Mouse (Mus musculus) left cerebral cortex, postnatal 4 days (tissue): ENCODE data around the gene Megf6. TPM values are rescaled to one million over a fixed set of nuclear protein-coding genes. Genes with fewer than 3 reads are reported as not detected.

Experiments used
- DNase-seq: peaks from one replicate; pipeline ENCODE4 v3.0.0-alpha.2; 2022
- intact Hi-C: fragments of 180-260 bp; cut with DNase I; formaldehyde crosslinking; loops from one replicate; pipeline ENCODE4 v1.15.1; 2025
- total RNA-seq, 2 experiments: library from RNA; stranded (reverse); gene quantifications; 2 replicates each; pipeline ENCODE4 v1.2.3; 2021

The Megf6 gene
- total RNA-seq, 2 experiments from 2014 or later: 10.4 to 13.7 TPM

- peak; percentile 79 for DNase-seq
- intact Hi-C loops: no loop called here
These were observed 75.8 kb downstream of the Megf6 start for GRCm38 (mm10) chr4:154246115-154247040.

DNA sequence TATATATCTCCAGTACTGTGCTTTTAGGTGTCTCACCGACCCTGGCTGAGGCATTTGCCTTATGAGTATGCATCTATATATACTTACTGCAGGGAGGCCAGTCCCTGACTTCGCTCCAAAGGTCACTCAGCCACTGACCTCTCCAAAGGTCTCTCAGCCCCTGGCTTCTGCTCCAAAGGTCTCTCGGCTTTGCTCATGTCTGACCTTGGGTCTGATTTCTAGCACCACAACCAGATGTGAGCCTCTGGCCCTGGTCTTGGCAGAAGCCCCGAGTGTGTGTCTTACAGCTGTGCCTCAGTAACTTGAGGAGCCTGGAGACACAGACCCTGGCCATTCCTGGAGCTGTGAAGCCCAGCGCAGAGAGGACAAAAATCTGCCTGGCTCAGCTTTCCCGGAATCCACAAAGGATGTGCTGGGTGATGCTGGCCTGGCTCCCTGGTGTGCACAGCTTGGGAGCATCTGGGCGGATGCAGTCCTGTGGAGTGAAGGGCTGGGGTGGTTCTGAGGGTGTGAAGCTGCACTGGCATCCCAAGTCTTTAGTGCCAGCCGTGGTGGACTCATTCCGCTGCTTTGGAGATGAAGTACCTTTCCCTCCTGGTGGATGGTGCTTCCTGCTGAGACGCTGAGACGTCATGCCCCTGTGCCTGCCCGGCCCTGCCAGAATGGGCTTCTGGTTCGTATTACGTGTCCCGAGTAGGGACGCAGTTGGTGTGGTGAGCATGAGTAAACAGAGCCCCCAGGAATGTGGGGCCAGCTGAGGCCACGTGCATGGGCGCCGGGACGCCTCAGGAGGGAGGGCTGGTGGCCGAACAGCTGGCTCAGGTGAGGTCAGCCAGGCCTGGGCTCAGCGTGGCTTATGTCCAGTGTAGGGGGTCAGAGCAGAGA, 76.9 kb downstream of the Megf6 start:
- DNase-seq: no peak
- intact Hi-C loops: no loop called here

- DNase-seq: no peak
- intact Hi-C loops: no loop called here
These were observed 77.7 kb downstream of the Megf6 start for GRCm38 (mm10) chr4:154248092-154248805.

DNA sequence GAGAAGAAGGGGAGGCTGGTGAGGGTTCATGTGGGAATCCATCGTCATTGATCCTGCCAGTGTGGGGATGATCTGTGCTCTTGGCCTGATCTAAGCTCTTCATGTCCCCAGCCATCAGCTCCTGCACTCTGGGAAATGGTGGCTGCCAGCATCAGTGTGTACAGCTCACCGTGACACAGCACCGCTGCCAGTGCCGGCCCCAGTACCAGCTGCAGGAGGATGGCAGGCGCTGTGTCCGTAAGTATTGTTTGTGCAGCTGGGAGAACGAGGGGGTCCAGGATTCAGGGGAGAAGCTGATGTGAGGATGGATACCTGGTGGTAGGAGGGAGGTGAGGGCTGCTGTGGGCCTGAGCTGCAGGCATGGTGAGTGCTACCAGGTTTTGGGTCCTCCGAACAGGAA, 78.8 kb downstream of the Megf6 start:
- no peak for DNase-seq
- intact Hi-C loops: no loop called here

DNA sequence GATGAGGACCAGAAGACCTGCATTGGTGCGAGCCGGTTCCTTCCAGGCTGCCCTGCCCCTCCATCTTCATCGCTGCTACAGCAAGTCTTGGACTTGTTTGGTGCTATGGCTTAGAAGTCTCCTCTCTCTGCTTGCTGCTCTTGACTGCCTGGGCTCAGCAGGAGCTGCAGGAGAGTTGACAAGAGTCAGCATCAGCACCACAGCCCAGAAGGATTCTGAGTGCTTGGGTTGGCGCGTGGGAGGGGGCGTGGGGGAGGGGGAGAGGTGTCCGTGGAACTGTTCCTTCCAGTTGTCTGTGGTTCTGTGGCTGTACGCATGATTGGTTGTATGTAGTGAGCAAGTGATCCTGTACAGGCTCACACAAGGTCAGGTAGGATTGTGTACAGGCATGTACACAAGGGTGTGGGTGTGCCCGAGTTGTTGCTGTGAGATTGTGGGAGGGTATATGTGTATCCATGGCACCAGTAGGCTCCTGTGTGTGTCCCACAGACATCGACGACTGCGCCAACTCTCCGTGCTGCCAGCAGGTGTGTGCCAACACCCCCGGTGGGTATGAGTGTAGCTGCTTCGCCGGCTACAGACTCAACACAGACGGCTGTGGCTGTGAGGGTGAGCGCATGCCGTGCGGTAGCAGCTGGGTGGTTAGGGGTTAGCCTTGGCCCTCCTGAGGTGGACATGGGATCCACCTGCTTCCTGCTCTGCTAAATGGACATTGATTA, 82.2 kb downstream of the Megf6 start:
- intact Hi-C loops: no loop called here
- peak; percentile 68 for DNase-seq

GRCm38 (mm10) chr4:154260755-154261154, 90.2 kb downstream of the Megf6 start:
- intact Hi-C loops: no loop called here
- no peak for DNase-seq

- intact Hi-C loops: no loop called here
These were observed 91.5 kb downstream of the Megf6 start for GRCm38 (mm10) chr4:154262071-154262470.

GRCm38 (mm10) chr4:154267511-154267910, 97.0 kb downstream of the Megf6 start:
- peak; percentile 37 for DNase-seq
- intact Hi-C loops: no loop called here

More at GRCm38 (mm10) chr4:154262071-154262470, 91.5 kb downstream of the Megf6 start:
- no peak for DNase-seq

GRCm38 (mm10) chr4:154269520-154269919, 99.0 kb downstream of the Megf6 start:
- no peak for DNase-seq
- intact Hi-C loops: no loop called here

- peak; percentile 64 for DNase-seq
- intact Hi-C loops: loop anchor here (10.0 kb wide), 1 partner anchor 108 kb away; the partner anchor contains the start of gene Tprgl
These were observed 102.5 kb downstream of the Megf6 start for GRCm38 (mm10) chr4:154273000-154273399.

- no peak for DNase-seq
- intact Hi-C loops: loop anchor here (10.0 kb wide), 1 partner anchor 115 kb away; the partner anchor contains the start of gene Tprgl
These were observed 109.0 kb downstream of the Megf6 start for GRCm38 (mm10) chr4:154279481-154279880.

GRCm38 (mm10) chr4:154283671-154284070, 113.1 kb downstream of the Megf6 start:
- no peak for DNase-seq
- intact Hi-C loops: no loop called here

- intact Hi-C loops: loop anchor here (10.0 kb wide), 1 partner anchor 229 kb away; no protein-coding TSS in a partner anchor
- DNase-seq: no peak
These were observed 123.2 kb downstream of the Megf6 start for GRCm38 (mm10) chr4:154293735-154294201.

GRCm38 (mm10) chr4:154294262-154294731, 123.8 kb downstream of the Megf6 start:
- DNase-seq: no peak
- intact Hi-C loops: loop anchor here (10.0 kb wide), 1 partner anchor 229 kb away; no protein-coding TSS in a partner anchor

GRCm38 (mm10) chr4:154297761-154298160, 127.2 kb downstream of the Megf6 start:
- intact Hi-C loops: loop anchor here (10.0 kb wide), 1 partner anchor 233 kb away; no protein-coding TSS in a partner anchor

DNA sequence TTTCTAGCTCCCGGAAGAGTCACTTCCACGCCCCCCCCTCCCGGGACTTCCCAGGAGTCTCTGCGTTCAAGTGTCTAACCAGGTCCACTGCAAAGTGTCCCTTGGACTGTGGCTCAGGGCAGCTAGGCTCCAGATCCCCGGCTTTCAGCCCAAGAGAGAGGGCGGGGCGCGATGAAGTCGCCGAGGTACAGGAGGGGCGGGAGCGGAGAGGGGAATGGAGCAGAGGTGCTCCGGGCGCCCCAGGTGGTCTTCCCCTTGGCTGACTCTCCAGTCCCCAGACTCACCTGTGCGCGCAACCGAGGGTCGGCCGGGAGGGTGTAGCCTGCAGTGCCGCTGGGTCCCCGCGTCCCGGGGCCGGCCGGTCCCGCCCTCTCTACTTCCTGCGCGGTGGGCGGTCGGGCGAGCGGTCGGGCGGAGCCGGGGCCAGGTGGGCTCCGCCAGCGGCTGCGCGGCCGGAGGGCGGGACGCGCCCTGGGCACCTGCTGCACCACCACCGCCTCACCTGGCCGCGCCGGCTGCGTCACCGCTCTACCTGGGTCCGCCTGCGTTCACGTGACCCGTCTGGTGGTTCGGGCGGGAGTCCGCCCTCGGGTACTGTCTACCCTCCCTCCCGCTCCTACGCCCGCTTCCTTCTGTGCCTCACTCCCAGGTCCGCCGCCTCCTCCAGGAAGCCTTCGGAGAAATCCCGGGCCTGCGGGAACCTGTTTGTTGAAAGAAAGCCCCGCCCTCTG, 129.2 kb downstream of the Megf6 start:
- intact Hi-C loops: loop anchor here (5.0 to 10.0 kb wide), 2 partner anchors 137 to 235 kb away; partner anchors contain the start of gene Tprgl
- no peak for DNase-seq

More at GRCm38 (mm10) chr4:154297761-154298160, 127.2 kb downstream of the Megf6 start:
- DNase-seq: no peak

DNA sequence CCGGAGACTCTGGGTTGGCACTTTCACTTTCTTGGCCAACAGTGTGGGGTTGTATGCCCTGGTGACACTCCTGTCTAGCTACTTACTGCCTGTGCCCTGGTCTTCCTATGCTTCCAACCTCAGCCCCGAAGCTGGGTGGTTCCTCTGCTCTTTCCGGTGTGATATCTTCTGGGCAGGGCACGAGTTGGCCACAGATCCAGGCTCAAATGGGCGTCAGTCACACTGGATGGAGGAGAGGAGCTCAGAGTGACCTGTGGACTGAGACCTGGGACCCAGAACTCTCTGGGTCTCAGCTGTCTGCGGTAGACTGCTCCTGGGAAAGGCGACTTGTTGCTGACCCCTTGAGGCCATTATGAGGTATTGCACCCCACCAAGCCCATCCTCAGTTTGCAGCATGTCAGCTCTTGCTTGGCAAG, 130.9 kb downstream of the Megf6 start, which contains the start of gene Arhgef16:
Arhgef16 (minus strand) TSS at position 211 of the 416 bp plus-strand sequence.
- DNase-seq: peak; percentile 43
- intact Hi-C loops: loop anchor here (5.0 kb wide), 1 partner anchor 139 kb away; the partner anchor contains the start of gene Tprgl

GRCm38 (mm10) chr4:154309131-154309530, 138.6 kb downstream of the Megf6 start:
- no peak for DNase-seq
- intact Hi-C loops: no loop called here
